Mouse (Mus musculus): Measurements from ENCODE around the gene Kdm5a.
A peak's percentile ranks its signal among the peaks of the same experiment; 100 is the strongest.

Gene Kdm5a

GRCm38 (mm10) chr6:120472455-120473140 is 108.7 kb downstream of the Kdm5a start:
- DNase-seq = no peak

GRCm38 (mm10) chr6:120473427-120473826 is 109.5 kb downstream of the Kdm5a start:
- no peak for DNase-seq

GRCm38 (mm10) chr6:120475288-120475687 is 111.4 kb downstream of the Kdm5a start:
- DNase-seq = no peak

- DNase-seq = no peak
Measured at GRCm38 (mm10) chr6:120479302-120479701, 115.4 kb downstream of the Kdm5a start.

- DNase-seq = no peak
Measured at GRCm38 (mm10) chr6:120480361-120480760, 116.4 kb downstream of the Kdm5a start.

- peak; percentile 70 for DNase-seq
Measured at GRCm38 (mm10) chr6:120481538-120481937, 117.6 kb downstream of the Kdm5a start.

- no peak for DNase-seq
Measured at GRCm38 (mm10) chr6:120482021-120482420, 118.1 kb downstream of the Kdm5a start.

- no peak for DNase-seq
Measured at GRCm38 (mm10) chr6:120482756-120483155, 118.8 kb downstream of the Kdm5a start.

GRCm38 (mm10) chr6:120483211-120483626 is 119.3 kb downstream of the Kdm5a start:
- peak; percentile 87 for DNase-seq

- DNase-seq = no peak
Measured at GRCm38 (mm10) chr6:120485038-120485437, 121.1 kb downstream of the Kdm5a start.

- peak; percentile 71 for DNase-seq
Measured at GRCm38 (mm10) chr6:120486051-120486510, 122.2 kb downstream of the Kdm5a start.

- DNase-seq = no peak
Measured at GRCm38 (mm10) chr6:120488647-120489046, 124.7 kb downstream of the Kdm5a start.

- DNase-seq = no peak
Measured at GRCm38 (mm10) chr6:120489461-120489860, 125.5 kb downstream of the Kdm5a start.

GRCm38 (mm10) chr6:120491064-120491463 is 127.1 kb downstream of the Kdm5a start:
- no peak for DNase-seq

- no peak for DNase-seq
Measured at GRCm38 (mm10) chr6:120491862-120492498, 128.1 kb downstream of the Kdm5a start.

GRCm38 (mm10) chr6:120492499-120493373 is 128.8 kb downstream of the Kdm5a start:
- peak; percentile 59 for DNase-seq

- DNase-seq = peak; percentile 63
Measured at GRCm38 (mm10) chr6:120493374-120494181, 129.7 kb downstream of the Kdm5a start, which contains the start of gene Tmem121b. TSS of gene Tmem121b (minus strand) at chr6:120493807.

Data from thymus, postnatal 4 days (tissue).